ENCODE assay signal across 1 mouse cellular context in the genomic region with DNA sequence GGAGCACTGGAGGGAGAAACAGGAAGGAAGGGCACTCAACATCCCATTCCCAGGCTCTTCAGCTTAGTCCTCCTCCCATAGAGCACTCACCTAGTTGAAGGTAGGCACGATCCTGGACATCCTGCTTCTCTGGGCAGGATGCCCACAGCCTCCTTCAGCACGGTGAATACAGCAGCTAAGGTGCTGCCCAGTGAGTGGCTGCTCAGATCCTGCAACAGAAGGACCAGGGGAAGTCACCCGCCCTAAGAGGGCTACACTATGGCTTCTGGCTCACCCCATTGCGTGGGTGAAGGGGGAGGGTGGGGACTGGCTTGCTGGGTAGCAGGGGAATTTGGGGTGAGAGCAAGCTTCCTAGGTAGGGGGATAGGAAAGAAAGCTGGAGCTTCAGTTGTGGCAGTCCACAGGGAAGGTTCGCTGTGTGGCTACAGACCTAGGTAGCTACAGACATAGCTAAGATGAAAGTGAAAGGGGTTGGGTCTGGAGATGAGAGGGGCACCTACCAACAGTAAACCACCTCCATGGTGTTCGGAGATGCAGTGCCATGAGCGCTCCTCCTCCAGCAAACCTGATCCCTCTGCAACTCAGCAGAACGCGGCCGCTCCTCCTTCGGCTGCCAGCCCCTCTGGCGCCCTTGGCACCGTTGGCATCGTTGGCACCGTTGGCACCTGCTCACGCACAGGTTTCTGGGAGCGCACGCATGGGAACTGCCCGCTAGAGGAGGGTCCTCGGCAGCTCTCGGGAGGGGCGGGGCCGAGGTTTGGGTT.
TF ChIP-seq lines count a peak whose summit lies in the region.

No protein-coding gene starts in this region.

TF ChIP-seq in myocyte, 11 proteins besides CTCF, POLR2A, EP300 and RAD21 (continued from another document):
- TF ChIP-seq MAX (IDR thresholded peaks at IDR 0.05; ENCODE audit: low read depth) (no peak), MYOG (IDR thresholded peaks at IDR 0.05; ENCODE audit: control insufficient read depth in 1 of 3, insufficient read depth in 1 of 3, insufficient read length in 2 of 3, low read depth in 2 of 3) (no peak), MYOD1 (IDR thresholded peaks at IDR 0.05; ENCODE audit: control insufficient read depth in 1 of 3, insufficient read length in 2 of 3, low read depth in 2 of 3) (no peak), POLR2AphosphoS2 (IDR thresholded peaks at IDR 0.05; ENCODE audit: insufficient read length, low read depth) (no peak), SRF (IDR thresholded peaks at IDR 0.05; ENCODE audit: control insufficient read depth, insufficient read length, low read depth) (no peak), TCF3 (IDR thresholded peaks at IDR 0.05; ENCODE audit: insufficient read length, low read depth) (no peak), REST (IDR thresholded peaks at IDR 0.05; ENCODE audit: insufficient read depth, insufficient read length) (no peak), E2F4 (IDR thresholded peaks at IDR 0.05; ENCODE audit: insufficient read depth) (no peak), TCF12 (IDR thresholded peaks at IDR 0.05; ENCODE audit: insufficient read depth, poor library complexity, severe bottlenecking) (no peak), USF1 (IDR thresholded peaks at IDR 0.05; ENCODE audit: low read depth) (no peak)
TF ChIP-seq in myocyte: peak in this region for 0.
